Mouse (Mus musculus) embryo, embryonic 10.5 days (tissue): Measurements from ENCODE around the gene Srrm1.

Source experiments
- DNase-seq: peaks from one replicate; pipeline ENCODE4 v3.0.0-alpha.2; 2015; ENCODE audit warnings: low spot score

Gene Srrm1

GRCm38 (mm10) chr4:135353794-135354450 lies 801 bp upstream of the Srrm1 start:
- DNase-seq = peak; percentile 42

DNA sequence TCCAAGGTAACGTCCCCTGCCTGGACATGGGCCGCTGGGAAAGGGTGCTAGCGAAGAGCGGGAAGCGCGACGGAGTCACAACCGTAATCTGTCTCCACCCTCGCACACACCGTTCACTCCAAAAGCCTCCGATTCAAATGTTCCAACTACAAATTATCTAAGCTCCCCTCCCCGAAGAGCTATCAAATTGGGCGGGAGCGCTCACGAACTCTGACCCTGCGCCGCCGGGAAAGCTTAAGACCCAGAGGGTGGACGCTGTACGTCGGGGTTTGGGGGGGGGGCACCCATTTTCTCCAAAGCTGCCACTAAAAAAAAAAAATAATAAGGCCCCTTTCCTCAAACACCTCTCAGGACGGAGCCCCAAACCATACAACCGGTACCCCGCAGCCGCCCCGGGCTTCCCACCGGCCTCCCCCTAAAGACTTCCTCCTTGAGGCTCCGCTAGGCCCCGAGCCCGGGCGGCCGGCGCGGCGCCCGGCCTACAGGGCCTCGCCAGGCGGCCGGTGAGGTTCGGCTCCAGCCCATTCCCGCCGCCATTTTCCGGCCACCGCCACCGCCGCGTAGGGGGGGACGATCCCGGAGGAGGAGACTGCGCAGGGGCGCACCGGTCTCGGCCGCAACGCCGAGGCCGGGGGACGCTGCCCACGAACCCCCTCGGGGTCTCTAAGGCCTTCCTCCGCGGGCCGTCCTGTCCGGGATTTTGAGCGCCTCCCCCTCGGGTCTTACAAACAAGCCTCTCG lies 625 bp downstream of the Srrm1 start:
- peak; percentile 71 for DNase-seq

DNA sequence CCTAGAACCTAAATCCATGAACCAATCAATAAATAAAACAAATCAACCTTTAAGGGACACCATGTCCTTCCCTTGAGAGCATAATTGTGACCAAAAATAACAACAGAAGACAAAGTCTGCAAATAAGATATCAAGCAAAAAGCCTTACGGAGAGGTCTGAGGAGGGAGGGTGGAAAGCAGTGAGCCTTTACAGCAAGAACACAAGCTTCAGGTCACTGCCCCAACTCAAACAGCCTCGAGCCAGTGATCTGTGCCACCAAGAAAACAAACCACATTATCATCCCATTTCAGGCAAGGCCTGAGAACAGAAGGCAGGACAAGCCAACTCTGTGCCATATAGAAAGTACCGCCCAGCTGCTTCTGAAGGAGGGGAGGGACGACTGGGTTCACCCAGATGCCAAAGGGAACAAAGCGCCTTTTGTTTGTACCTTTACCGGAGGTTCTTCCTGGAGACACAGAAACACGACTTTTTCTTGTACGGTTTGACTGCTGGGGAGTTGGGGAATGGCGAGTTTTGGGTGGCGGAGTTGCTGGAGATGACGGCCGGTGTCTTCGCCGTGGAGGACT lies 15.7 kb downstream of the Srrm1 start:
- no peak for DNase-seq

DNA sequence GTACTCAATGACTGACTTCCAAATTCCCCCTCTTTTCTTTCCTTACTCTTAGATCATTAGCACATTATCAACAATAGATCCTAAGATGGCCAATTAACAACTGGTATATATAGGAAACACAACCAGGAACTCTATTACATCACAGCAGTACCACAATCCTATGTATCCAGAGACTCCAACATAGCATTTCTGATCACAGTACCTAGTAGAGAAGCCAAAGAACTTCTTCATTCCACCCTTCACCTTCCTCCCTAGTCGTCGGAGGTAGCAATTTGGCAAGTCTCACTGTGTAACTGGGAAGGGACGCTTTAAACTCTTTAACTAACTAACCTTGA lies 17.1 kb downstream of the Srrm1 start:
- DNase-seq = no peak

GRCm38 (mm10) chr4:135335327-135336022 lies 17.6 kb downstream of the Srrm1 start:
- DNase-seq = no peak

DNA sequence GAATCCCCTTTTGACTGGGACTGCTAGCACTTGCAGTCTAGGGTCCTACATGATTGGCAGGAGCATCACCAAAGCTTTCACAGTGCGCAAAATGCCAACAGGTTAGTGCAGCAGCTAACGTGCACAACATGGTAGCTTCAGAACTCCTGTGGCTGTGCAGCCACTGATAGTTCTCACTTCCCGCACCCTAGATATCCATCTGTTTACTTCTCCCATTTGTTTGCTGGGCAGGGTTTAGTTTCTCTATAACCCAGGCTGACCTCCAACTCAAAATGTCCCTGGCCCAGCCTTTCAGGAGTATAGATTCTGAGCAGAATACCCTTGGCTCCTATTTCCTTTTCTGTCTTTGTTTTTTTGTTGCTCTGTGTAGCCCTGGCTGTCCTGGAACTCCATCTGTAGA lies 26.7 kb downstream of the Srrm1 start:
- no peak for DNase-seq

- no peak for DNase-seq
Measured at GRCm38 (mm10) chr4:135326046-135326445, 27.1 kb downstream of the Srrm1 start.

DNA sequence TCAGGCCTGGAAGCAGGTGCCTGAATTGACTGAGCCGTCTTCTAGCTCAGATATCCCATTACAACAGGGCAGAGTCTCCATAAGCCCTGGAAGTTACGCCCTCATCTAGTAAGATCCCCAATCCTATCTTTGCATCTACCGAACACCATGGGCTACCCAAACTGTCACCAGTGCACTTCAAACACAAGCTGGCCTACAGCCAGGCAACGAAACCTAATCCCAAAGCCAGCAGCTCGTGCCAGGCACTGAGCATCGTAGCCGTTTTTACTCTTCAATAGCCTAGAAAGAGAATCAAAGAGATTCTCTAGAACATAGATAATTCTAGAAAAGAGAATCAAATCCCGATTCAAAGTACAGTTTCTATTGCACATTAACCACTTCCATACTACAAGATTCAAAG lies 30.1 kb downstream of the Srrm1 start:
- no peak for DNase-seq

DNA sequence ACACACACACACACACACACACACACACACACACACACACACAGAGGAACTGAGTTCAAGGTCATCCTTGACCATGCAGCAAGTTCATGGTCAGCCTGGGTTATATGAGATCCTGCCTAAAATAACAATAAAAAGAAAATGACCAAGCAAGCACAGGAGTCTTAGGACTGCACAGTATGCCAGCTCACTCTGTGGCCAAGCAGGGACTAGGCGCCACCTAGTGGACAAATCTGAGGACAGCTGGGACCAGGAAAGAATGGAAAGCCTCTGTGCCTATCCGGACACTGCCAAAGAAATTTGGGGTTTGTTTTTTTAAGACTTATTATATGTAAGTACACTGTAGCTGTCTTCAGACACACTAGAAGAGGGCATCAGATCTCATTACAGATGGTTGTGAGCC lies 35.2 kb downstream of the Srrm1 start:
- DNase-seq = peak; percentile 90

DNA sequence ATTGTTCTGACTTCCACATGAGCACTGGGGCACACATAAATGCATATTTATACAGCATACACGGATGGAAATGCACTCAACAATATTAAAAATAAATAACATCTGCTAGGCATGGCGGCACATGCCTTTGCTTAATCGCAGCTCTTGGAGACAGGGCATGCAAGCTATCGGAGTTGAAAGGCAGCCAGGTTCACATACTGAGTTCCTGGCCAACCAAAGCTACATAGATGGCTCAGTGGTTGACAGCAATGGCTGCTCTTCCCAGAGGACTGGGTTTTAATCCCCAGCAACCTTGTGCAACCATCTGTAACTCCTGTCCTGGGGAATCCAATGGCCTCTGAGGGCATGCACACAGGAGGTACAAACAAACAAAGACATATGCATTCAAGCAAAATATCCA lies 35.6 kb downstream of the Srrm1 start:
- DNase-seq = no peak

- no peak for DNase-seq
Measured at GRCm38 (mm10) chr4:135315287-135315686, 37.8 kb downstream of the Srrm1 start.

DNA sequence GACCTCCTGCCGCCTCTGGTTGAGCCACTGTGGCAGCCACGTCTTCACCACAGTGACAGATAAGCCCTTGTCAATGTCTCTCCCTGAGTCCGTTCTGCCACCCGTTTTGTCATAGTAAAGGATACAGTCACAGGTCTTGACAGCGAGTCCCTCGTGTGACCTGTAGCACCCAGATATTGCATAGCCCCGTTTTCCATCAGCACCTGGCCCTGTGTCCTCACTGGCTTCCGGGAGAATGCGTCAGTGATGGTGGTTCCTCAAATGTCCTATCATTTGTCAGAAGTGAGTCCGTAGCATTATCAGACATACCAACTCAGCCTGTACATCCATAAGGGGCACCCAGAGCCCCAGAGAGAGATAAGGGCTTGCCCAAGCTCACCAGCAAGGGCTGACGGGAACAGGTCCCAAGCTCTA lies 38.7 kb downstream of the Srrm1 start:
- no peak for DNase-seq

DNA sequence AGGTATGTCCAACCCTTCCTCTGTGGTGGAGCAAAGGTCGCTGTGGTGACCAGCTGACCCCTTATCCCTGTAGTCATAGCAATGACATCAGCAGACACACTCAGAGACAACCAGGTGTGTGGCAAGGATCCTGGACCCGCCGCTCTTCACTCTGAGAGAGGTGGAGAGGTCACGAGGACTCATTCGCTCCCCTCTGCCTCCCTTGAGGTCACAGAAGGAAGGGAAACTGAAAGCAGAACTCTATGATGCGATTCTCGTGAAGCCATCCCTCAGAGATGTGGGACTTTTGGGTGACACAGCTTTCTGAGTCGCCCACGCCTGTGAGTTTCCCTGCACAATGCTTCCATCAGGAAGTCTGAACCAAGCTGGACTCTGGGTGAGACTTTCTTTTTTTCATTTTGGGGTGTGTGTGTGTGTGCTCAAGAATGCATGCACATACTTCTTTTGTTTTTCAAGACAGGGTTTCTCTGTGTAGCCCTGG lies 39.3 kb downstream of the Srrm1 start:
- no peak for DNase-seq

GRCm38 (mm10) chr4:135313111-135313691 lies 39.9 kb downstream of the Srrm1 start:
- DNase-seq = no peak

DNA sequence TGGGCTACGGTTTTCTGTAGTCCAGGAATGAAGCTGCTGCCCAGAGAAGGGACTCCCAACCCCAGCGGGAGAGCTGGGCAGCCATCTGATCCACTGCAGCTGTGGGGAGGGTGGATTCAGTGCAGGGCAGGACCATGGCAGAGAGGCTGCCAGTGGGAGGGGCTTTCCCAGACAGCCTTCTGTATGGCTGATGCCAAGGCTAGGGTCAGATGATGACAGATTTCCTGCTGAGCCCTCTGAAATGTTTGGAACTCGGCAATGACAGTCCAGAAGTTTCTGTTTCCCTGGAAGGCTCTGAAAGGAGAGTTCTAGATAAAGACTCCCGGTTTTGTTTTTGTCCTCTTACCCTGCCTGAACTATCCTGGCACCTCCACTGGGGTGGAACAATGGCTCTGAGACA lies 40.4 kb downstream of the Srrm1 start:
- DNase-seq = no peak

- DNase-seq = no peak
Measured at GRCm38 (mm10) chr4:135310371-135310770, 42.8 kb downstream of the Srrm1 start.

- DNase-seq = no peak
Measured at GRCm38 (mm10) chr4:135309726-135310125, 43.4 kb downstream of the Srrm1 start.

DNA sequence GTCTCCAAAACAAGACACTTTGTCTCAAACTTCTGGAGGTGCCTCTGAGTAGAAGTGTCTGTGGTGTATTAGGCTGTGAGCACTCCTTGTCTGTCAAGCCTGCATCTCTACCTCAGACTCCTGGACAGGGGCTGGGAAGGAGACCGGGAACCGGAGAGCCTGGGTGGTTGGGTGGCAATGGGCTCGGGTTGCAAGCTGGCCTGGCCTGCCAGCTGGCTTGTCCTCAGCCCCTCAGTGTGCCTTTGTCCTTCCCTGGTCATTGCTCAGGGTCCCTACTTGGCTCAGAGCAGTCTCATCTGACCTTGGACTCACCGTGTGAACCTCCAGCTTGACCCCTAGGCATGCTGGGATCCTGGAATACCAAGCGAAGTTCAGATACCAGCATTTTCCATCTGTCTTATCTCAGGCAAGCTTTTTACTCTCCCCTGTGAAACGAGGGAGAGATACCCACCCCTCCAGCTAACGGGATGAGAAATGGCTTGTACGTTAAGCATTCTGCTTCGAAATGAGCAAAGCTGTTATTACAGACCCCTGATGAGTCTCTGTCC lies 43.9 kb downstream of the Srrm1 start:
- no peak for DNase-seq

- DNase-seq = peak; percentile 13
Measured at GRCm38 (mm10) chr4:135306971-135307632, 46.0 kb downstream of the Srrm1 start.

DNA sequence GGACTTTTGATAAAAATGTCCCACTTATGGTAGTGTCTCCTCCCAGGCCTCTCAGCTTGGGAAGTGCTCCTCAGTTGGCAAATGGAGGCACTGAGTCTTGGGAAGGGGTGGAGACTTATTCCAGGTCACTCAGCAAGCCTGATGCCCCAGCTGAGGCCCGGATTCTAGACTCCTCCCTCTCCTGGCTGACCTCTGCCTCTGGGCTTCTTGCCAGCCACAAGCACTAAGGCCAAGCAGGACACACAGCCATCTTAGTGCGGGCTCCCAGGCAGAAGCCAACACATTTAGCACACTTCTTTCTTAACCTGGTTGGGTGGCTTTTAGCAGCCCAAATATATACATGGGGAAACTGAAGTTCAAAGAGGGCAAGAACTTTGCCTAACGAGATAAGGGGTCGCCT lies 46.6 kb downstream of the Srrm1 start:
- DNase-seq = no peak

- no peak for DNase-seq
Measured at GRCm38 (mm10) chr4:135302261-135302660, 50.9 kb downstream of the Srrm1 start.

DNA sequence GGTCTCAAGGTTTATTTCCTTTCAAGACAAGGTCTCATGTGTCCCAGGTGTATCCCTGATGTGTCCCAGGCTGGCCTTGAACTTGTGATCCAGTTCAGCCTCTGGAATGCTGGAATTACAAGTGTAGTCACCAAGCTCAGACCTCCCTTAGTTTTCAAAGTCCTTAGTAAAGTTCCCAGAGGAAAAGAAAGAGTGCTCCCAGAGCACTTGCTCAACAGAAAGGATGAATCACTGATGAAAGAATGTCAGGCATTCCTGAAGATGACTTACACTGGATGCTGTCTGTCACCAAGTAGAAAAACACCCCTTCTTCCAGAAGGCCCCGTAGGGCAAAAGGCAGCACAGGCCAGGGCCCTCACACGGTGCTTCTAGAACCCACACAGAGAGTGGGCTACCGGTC lies 52.0 kb downstream of the Srrm1 start:
- no peak for DNase-seq
